Mouse (Mus musculus) right cerebral cortex, postnatal 36 days (tissue): ENCODE results near the gene Xrcc6.

ENCODE experiments used
- DNase-seq, 2 experiments: peaks; one replicate each; pipeline ENCODE4 v3.0.0; 2022; ENCODE audit warnings: low spot score in 2 of 2, mixed read lengths in 1 of 2

Gene Xrcc6

GRCm38 (mm10) chr15:81987646-81988045 is at the start of gene Xrcc6:
TSS of gene Xrcc6 (plus strand) at chr15:81987835.
- DNase-seq: no peak

DNA sequence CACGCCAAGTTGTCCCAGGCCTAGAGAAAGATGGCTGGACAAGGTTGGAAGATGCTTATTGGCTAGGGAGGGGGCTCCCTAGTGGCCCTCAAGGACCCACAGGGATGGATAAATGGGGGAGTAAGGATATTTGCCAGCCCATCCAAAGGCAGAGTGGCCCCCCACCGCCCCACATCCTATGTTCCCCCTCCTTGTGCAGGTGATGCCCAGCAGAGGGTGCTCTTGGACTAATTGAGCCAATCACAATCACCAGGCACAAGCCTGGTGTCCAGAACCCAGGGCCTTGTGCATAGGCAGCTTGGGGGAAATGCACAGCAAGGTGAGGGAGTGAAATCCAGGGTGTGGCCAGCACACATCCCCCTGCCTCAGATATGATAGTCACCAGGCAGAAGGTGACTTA is 49.4 kb upstream of the Xrcc6 start:
- no peak for DNase-seq

DNA sequence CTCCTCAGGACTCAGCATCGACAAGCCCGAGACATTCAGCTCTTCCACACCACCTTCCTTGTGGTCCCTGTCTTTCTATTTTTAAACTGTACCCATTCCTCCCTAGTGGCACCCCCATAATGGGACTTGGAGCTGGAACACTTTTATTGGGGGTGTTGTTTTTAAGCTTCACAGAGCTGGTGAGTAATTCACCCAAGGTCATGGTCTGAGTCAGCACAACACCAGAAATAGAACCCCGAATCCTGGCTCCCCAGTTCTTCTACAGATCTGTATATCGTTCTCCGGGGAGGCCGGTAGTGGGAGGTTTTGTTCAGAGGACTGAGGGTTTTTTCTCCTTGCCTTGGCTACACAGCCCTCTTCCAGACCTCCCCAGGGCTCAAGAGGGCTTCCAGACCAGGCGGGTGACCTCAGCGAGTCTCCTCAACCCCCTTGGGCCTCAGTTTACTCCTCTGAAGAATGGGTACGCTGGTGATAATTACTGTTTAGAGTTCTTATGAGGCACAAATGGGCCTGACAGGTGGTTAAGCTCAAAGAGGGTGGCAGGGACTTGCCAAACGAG is 48.4 kb upstream of the Xrcc6 start:
- DNase-seq: no peak

- DNase-seq: no peak
Observed at GRCm38 (mm10) chr15:81939774-81940173, 47.9 kb upstream of the Xrcc6 start.

DNA sequence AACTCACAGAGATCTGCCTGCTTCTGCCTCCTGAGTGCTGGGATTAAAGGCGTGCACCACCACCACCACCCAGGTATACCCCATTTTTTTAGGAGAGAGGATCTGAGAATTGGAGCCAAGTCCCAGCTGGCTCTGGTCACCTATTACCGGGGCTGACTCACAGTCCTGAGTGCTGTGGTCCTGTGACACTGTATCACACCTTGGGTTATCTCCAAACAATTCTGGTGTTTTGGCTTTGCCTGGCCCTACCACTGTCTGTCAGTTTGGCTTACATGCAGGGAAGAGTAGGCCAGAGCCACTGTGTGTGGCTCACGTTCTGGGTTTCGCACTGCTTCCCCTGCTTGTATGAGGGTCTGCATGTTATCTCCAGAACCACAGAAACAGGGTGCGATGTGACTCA is 47.4 kb upstream of the Xrcc6 start:
- no peak for DNase-seq

DNA sequence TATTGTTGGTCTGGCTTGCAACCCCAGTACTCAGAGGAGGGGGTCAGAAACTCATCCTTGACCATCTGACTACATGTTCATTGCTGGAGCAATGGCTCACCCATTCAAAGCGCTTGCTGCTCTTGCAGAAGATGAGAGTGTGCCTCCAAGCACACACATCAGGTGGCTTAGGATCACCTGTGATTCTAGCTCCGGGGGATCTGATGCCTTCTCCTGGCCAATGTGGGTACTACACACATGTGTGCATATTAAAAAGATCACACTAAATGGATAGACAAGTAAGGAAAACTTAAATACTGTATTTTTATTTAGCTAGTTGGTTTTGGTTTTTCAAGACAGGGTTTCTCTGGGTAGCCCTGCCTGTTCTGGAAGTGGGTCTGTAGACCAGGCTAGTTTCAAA is 46.6 kb upstream of the Xrcc6 start:
- no peak for DNase-seq

- DNase-seq: no peak
Observed at GRCm38 (mm10) chr15:81943176-81943749, 44.4 kb upstream of the Xrcc6 start.

- no peak for DNase-seq
Observed at GRCm38 (mm10) chr15:81949076-81949475, 38.6 kb upstream of the Xrcc6 start.

- DNase-seq: no peak
Observed at GRCm38 (mm10) chr15:81949476-81950131, 38.0 kb upstream of the Xrcc6 start.

DNA sequence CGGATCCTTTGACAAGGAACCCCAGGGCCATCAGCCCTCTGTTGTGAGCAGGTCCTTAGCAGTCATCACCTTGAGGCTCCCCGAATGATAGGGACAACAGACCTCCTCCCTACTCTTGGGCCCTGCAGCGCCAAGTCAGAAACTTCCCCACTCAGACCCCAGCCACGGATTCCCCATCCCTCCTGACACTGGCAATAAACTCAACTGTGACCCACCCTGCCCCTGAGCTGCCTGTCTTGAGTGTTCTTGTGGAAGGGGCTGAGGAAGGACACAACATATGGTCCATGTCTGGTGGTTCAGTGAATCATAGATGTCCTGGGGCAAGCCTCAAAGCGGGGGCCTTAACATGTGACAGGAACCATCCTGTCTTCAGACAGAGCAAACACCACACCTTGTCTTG is 36.9 kb upstream of the Xrcc6 start:
- DNase-seq: no peak

GRCm38 (mm10) chr15:81951159-81951558 is 36.5 kb upstream of the Xrcc6 start:
- DNase-seq: no peak

- no peak for DNase-seq
Observed at GRCm38 (mm10) chr15:81952310-81952709, 35.3 kb upstream of the Xrcc6 start.

- no peak for DNase-seq
Observed at GRCm38 (mm10) chr15:81954151-81954583, 33.5 kb upstream of the Xrcc6 start.

DNA sequence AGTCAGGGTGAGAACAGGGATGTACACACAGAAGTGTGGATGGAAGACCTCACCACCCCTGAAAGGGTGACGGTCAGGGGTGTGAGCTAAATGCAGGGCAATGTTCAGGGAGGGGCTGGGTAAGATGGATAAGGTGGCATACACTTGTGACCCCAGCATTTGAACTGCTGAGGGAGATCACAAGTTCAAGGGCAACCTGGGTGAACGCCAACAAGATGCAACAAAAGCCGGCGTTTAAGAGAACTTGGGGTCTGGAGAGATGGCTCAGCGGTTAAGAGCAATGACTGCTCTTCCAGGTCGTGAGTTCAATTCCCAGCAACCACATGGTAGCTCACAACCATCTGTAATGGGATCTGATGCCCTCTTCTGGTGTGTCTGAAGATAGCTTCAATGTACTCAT is 32.9 kb upstream of the Xrcc6 start:
- DNase-seq: no peak

DNA sequence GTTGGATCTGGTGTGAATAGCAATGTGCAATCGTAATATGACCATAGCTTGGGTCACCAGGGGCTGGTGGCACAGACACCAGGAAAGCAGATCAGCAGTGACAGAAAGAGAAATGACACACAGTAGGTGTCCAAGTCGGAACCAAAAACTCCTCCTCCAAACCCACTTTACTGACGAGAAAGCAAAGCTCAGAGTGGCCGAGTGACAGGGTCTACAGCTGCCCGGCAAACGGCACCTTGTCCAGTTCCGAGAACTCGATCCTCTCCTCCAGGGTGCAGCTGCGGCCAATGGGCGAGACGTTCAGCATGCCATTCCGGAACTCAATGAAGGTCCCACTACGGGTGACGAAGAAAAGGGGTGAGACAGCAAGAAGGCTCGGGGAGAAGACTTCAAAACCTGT is 32.2 kb upstream of the Xrcc6 start:
- DNase-seq: no peak

- DNase-seq: no peak
Observed at GRCm38 (mm10) chr15:81956457-81956856, 31.2 kb upstream of the Xrcc6 start.

DNA sequence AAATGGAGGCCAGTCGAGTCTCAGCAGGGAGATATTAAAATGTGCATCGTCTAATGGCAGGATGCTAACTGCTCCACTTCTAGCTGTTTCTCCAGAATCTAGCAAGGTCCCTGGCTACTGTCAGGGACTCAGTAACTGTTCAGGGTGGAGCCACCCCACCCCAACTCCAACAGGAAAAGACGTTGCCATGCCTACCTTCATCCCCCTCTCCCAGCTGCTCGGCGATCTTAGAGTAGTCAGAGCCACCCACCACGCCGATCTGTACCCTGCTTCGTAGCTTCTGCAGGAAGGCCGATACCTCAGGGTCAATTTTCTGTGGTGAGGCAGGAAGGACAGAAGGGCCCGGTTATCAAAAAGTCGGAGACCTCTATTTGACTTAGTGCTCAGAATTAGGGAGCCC is 30.0 kb upstream of the Xrcc6 start:
- DNase-seq: no peak

GRCm38 (mm10) chr15:81958906-81959305 is 28.7 kb upstream of the Xrcc6 start:
- no peak for DNase-seq

GRCm38 (mm10) chr15:81960171-81961077 is 27.2 kb upstream of the Xrcc6 start, which contains the start of gene Pmm1:
TSS of gene Pmm1 (minus strand) at chr15:81960930.
- peak; percentile 97 to 98 for DNase-seq

GRCm38 (mm10) chr15:81961078-81961451 is 26.6 kb upstream of the Xrcc6 start:
- no peak for DNase-seq

GRCm38 (mm10) chr15:81964262-81964661 is 23.4 kb upstream of the Xrcc6 start:
- DNase-seq: no peak

- no peak for DNase-seq
Observed at GRCm38 (mm10) chr15:81964980-81965545, 22.6 kb upstream of the Xrcc6 start.
